Mouse (Mus musculus): ENCODE measurements around the gene Tmem110.

- no peak for TF ChIP-seq CTCF (IDR thresholded peaks at IDR 0.05 in 2 of 3, conservative IDR thresholded peaks at IDR 0.05 in 1 of 3; ENCODE audit: control insufficient read depth in 1 of 3, insufficient read depth in 1 of 3, low read depth in 2 of 3, low read length in 3 of 3, poor library complexity in 1 of 3, severe bottlenecking in 1 of 3)
- no peak for TF ChIP-seq BHLHE40 (IDR thresholded peaks at IDR 0.05; ENCODE audit: borderline replicate concordance, low read depth, low read length)
- TF ChIP-seq POLR2A (IDR thresholded peaks at IDR 0.05; ENCODE audit: control insufficient read depth in 1 of 2, insufficient read depth in 1 of 2, low read depth in 1 of 2, low read length in 2 of 2, poor library complexity in 1 of 2) = no peak
- TF ChIP-seq UBTF (IDR thresholded peaks at IDR 0.05; ENCODE audit: borderline replicate concordance, insufficient read depth, low read depth, low read length) = no peak
- no peak for TF ChIP-seq USF2 (IDR thresholded peaks at IDR 0.05; ENCODE audit: borderline replicate concordance in 1 of 2, insufficient read depth in 1 of 2, low read depth in 1 of 2, low read length in 2 of 2)
- TF ChIP-seq JUND (IDR thresholded peaks at IDR 0.05; ENCODE audit: low read depth, low read length) = no peak
Measured at GRCm38 (mm10) chr14:30784614-30785013, 40.8 kb upstream of the Tmem110 start.
